Mouse (Mus musculus) forebrain, postnatal 0 days (tissue): ENCODE results near the gene Ccdc163. TPM values are rescaled to one million over a fixed set of nuclear protein-coding genes. Genes with fewer than 3 reads are reported as not detected.

Experiments used
- ATAC-seq: fragments of 200-750 bp; cut with Nextera tagmentation; 2 replicates; pipeline ENCODE4 v1.8.0; 2017; ENCODE audit warnings: mild to moderate bottlenecking, moderate library complexity
- DNase-seq: peaks from one replicate; pipeline ENCODE4 v3.0.0-alpha.2; 2015
- H3K27ac ChIP-seq: fragments of 300-500 bp; sonication (generic); 2 replicates; pipeline ENCODE4 v1.5.1; 2014; ENCODE audit warnings: low read depth, mild to moderate bottlenecking, antibody characterized with exemption, low read length, moderate library complexity, mixed read lengths
- H3K27me3 ChIP-seq: fragments of 300-500 bp; sonication (generic); 2 replicates; pipeline ENCODE4 v1.6.1; 2014; ENCODE audit warnings: mild to moderate bottlenecking, low read length, mixed read lengths; ENCODE audit not compliant: insufficient read depth
- H3K36me3 ChIP-seq: fragments of 300-500 bp; sonication (generic); 2 replicates; pipeline ENCODE4 v1.6.1; 2014; ENCODE audit warnings: mild to moderate bottlenecking, moderate library complexity; ENCODE audit not compliant: insufficient read depth
- H3K4me1 ChIP-seq: fragments of 300-500 bp; sonication (generic); 2 replicates; pipeline ENCODE4 v1.6.1; 2014; ENCODE audit warnings: antibody characterized with exemption; ENCODE audit not compliant: insufficient read depth
- H3K4me2 ChIP-seq: fragments of 300-500 bp; sonication (generic); 2 replicates; pipeline ENCODE4 v1.6.1; 2014; ENCODE audit warnings: low read depth, mild to moderate bottlenecking, moderate library complexity
- H3K4me3 ChIP-seq: fragments of 300-500 bp; sonication (generic); 2 replicates; pipeline ENCODE4 v1.5.1; 2014; ENCODE audit warnings: low read depth, low read length, mixed read lengths
- H3K9ac ChIP-seq: fragments of 300-500 bp; sonication (generic); 2 replicates; pipeline ENCODE4 v1.6.1; 2014; ENCODE audit warnings: mild to moderate bottlenecking
- H3K9me3 ChIP-seq: fragments of 300-500 bp; sonication (generic); 2 replicates; pipeline ENCODE4 v1.6.1; 2016; ENCODE audit warnings: low read length
- CTCF ChIP-seq: sonication (generic); IDR thresholded peaks from 2 replicates; pipeline ENCODE4 v1.5.1; 2016; ENCODE audit warnings: antibody characterized with exemption, control low read depth, low read depth
- WGBS: fragments of 180-500 bp; shearing (Covaris S2); extraction: QIAGEN DNeasy Blood & Tissue Kit; methylation state at CpG from one replicate; pipeline ENCODE4 v1.1.7; 2014; 5-methylcytosine and 5-hydroxymethylcytosine counted together
- polyA plus RNA-seq: library from polyadenylated mRNA; unstranded; fragments of >200 nt; fragmentation: Nextera tagmentation; extraction: Ambion mirVana; gene quantifications from 2 replicates; pipeline ENCODE4 v1.2.1, GENCODE M21; 2015
- total RNA-seq: library from RNA; depleted of rRNA; stranded (reverse); fragments of >200 nt; gene quantifications from 2 replicates; pipeline ENCODE4 v1.2.3, GENCODE M21; 2014

Gene Ccdc163
- total and polyA plus RNA-seq, 2 experiments from 2014 or later: 5.3 to 13.2 TPM

GRCm38 (mm10) chr4:116684665-116685064 is 23.6 kb upstream of the Ccdc163 start:
- H3K36me3 ChIP-seq: peaks cover 7% of the 10 kb centered on the region; the same call in 1 of the 2 replicates
- peaks cover 6% of the 10 kb centered on the region; the same call in 1 of the 2 replicates for H3K4me1 ChIP-seq
- H3K27ac ChIP-seq: peak overlapping the region; percentile 87
- peak overlapping the region; percentile 71 for H3K9ac ChIP-seq
- WGBS: 69% methylated on average over 2 of the region's 2 CpGs
- no peaks in the 10 kb centered on the region for H3K27me3 ChIP-seq
- ATAC-seq (no peak), DNase-seq (no peak)
- no peak for TF ChIP-seq CTCF
- H3K4me3 ChIP-seq: peak overlapping the region; percentile 57; the same call in 1 of the 2 replicates
- peak overlapping the region; percentile 64 for H3K4me2 ChIP-seq
- H3K9me3 ChIP-seq: no peaks in the 10 kb centered on the region

DNA sequence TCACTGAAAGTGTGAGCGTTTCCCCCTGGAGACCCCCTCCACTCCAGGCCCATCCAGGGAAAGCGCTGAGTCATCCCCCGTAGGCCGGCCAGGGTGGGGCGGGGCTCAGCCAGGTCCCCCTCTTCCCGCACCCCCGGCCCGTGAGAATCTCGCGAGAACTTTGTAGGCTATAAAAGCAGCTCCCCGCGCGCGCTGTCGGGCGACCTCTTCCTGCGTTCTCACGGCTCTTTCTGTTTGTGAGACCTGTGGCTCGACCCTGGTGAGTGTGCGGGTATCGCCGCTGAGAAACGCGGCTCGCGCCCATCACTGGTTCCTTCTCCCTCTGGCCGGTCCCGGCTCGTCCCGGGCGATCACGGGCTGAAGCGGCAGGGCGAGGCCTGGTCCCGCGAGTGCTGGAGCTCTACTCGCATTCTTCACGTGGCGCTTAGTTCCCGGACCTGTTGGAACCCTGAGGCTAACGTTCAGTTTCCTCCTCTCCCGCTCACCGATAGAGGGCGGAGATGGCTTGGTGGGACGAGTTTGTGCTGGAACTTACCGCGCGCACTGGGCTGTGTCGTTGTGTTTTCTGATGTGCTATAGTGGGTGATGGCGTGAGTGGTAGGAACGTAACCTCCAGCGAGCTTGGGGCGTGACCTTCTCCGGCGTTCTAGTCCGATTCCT is 22.8 kb upstream of the Ccdc163 start, which contains the start of gene Prdx1:
Gene Prdx1 (plus strand): TSS at position 143 of the 660 bp plus-strand sequence.
- DNase-seq (peak; percentile 95), ATAC-seq (peak; percentile 98)
- WGBS: 1% methylated on average over 56 of the region's 56 CpGs
- Histone ChIP-seq H3K9ac (peak within 1 kb of the TSS; percentile 71), H3K9me3 (no peaks in the 10 kb centered on the region), H3K4me2 (peak within 1 kb of the TSS; percentile 64), H3K27ac (peak within 1 kb of the TSS; percentile 87), H3K4me3 (peak within 1 kb of the TSS; percentile 57), H3K4me1 (peaks cover 6% of the 10 kb centered on the region; the same call in 1 of the 2 replicates), H3K36me3 (peaks cover 8% of the 10 kb centered on the region; the same call in 1 of the 2 replicates), H3K27me3 (no peaks in the 10 kb centered on the region)
- peak; percentile 93 for TF ChIP-seq CTCF

DNA sequence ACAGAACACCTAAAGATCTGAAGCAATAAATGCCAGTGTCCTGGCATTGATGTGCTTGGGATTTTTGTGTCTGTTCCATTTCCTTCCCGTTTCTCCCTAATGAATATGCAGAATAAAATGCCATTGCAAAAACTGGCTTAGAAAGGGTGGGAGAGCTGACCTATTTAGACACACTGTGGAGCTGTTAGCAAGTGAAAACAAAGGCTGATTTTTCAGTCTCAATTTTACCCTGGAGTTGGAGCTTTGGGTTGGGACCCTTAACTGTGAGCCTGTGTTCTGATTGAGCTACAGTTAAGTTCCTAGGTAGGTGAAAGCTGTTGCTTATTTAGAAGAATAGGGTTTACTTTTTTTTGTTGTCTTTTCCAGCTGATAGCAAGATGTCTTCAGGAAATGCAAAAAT is 21.3 kb upstream of the Ccdc163 start:
- no peak overlapping the region for H3K27ac ChIP-seq

GRCm38 (mm10) chr4:116689309-116689876 is 18.9 kb upstream of the Ccdc163 start:
- no peak for TF ChIP-seq CTCF
- H3K9me3 ChIP-seq: no peaks in the 10 kb centered on the region
- 93% methylated on average over 4 of the region's 4 CpGs for WGBS
- H3K27me3 ChIP-seq: no peaks in the 10 kb centered on the region
- H3K36me3 ChIP-seq: peaks cover 27% of the 10 kb centered on the region; the same call in 1 of the 2 replicates
- peaks cover 6% of the 10 kb centered on the region; the same call in 1 of the 2 replicates for H3K4me1 ChIP-seq
- no peak overlapping the region for H3K27ac ChIP-seq
- no peak overlapping the region for H3K4me2 ChIP-seq
- ATAC-seq (no peak), DNase-seq (no peak)
- H3K4me3 ChIP-seq: no peak overlapping the region
- no peak overlapping the region for H3K9ac ChIP-seq

More for the DNA sequence above, 21.3 kb upstream of the Ccdc163 start:
- no peak overlapping the region for H3K9ac ChIP-seq
- TF ChIP-seq CTCF: no peak
- peaks cover 14% of the 10 kb centered on the region; the same call in 1 of the 2 replicates for H3K36me3 ChIP-seq
- H3K4me2 ChIP-seq: peak overlapping the region; percentile 64
- H3K4me1 ChIP-seq: peaks cover 6% of the 10 kb centered on the region; the same call in 1 of the 2 replicates
- 2% methylated on average over 1 of the region's 1 CpGs for WGBS
- H3K4me3 ChIP-seq: peak overlapping the region; percentile 57; the same call in 1 of the 2 replicates
- no peak for DNase-seq
- ATAC-seq: no peak
- H3K27me3 ChIP-seq: no peaks in the 10 kb centered on the region
- H3K9me3 ChIP-seq: no peaks in the 10 kb centered on the region

DNA sequence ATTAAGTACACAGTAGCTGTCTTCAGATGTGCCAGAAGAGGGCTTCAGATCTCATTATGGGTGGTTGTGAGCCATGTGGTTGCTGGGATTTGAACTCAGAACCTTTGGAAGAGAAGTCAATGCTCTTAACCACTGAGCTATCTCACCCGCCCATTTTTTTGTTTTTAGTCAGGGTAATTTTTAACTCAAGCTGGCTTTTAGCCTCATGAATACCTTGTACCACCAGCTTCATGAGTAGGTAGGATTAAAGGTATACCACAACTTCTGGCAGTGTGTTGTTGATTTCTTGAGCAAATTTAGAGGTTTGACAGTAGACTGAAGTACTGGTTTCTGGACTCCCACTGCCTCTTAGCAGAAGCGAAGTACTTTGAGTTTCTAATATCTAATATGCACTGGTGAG is 16.2 kb upstream of the Ccdc163 start:
- no peak for ATAC-seq
- 88% methylated on average over 2 of the region's 2 CpGs for WGBS
- H3K27ac ChIP-seq: no peak overlapping the region

GRCm38 (mm10) chr4:116693785-116694184 is 14.5 kb upstream of the Ccdc163 start:
- Histone ChIP-seq H3K9ac (no peak overlapping the region), H3K4me1 (no peaks in the 10 kb centered on the region), H3K27me3 (no peaks in the 10 kb centered on the region), H3K27ac (no peak overlapping the region), H3K4me3 (no peak overlapping the region), H3K36me3 (peaks cover 51% of the 10 kb centered on the region), H3K9me3 (no peaks in the 10 kb centered on the region), H3K4me2 (no peak overlapping the region)
- WGBS: 79% methylated on average over 2 of the region's 2 CpGs
- no peak for ATAC-seq
- no peak for DNase-seq
- TF ChIP-seq CTCF: no peak

More for the DNA sequence above, 16.2 kb upstream of the Ccdc163 start:
- H3K9ac ChIP-seq: no peak overlapping the region
- DNase-seq: no peak
- H3K27me3 ChIP-seq: no peaks in the 10 kb centered on the region
- TF ChIP-seq CTCF: no peak
- H3K4me3 ChIP-seq: no peak overlapping the region
- H3K4me1 ChIP-seq: no peaks in the 10 kb centered on the region
- peaks cover 45% of the 10 kb centered on the region for H3K36me3 ChIP-seq
- no peak overlapping the region for H3K4me2 ChIP-seq
- no peaks in the 10 kb centered on the region for H3K9me3 ChIP-seq
